Mouse (Mus musculus): ENCODE results near the gene Tns3. TPM values are rescaled to one million over a fixed set of nuclear protein-coding genes. Genes with fewer than 3 reads are reported as not detected.

Tns3 gene
- total and polyA plus RNA-seq, 2 experiments: 12.8 to 15.3 TPM

- TF ChIP-seq CTCF (IDR thresholded peaks at IDR 0.05; ENCODE audit: low read depth, low read length) (no peak), POLR2A (IDR thresholded peaks at IDR 0.05; ENCODE audit: extremely low read depth, insufficient read depth, low read length) (no peak)
- H3K27ac ChIP-seq (replicated peaks; ENCODE audit: insufficient read depth, low read depth, low read length): no peak overlapping the region
- no peak overlapping the region for H3K4me3 ChIP-seq (ENCODE audit: insufficient read depth, low read depth, low read length)
- peaks cover 25% of the 10 kb centered on the region for H3K79me2 ChIP-seq (ENCODE audit: control insufficient read depth, insufficient read depth, low read length)
- WGBS: 91% methylated on average over 6 of the region's 6 CpGs
- peaks cover 14% of the 10 kb centered on the region; the same call in 1 of the 2 replicates for H3K36me3 ChIP-seq (ENCODE audit: control insufficient read depth, insufficient read depth, low read length)
- no peak for DNase-seq (ENCODE audit: extremely low read depth, low read depth, low spot score)
- H3K9ac ChIP-seq (ENCODE audit: low read depth, low read length): no peak overlapping the region
- no peaks in the 10 kb centered on the region for H3K27me3 ChIP-seq (ENCODE audit: control insufficient read depth, insufficient read depth, low read length)
- peaks cover 12% of the 10 kb centered on the region for H3K4me1 ChIP-seq (ENCODE audit: control insufficient read depth, insufficient read depth, low read length)
These were observed 182.8 kb downstream of the Tns3 start for GRCm38 (mm10) chr11:8481529-8481928.

- Histone ChIP-seq H3K36me3 (ENCODE audit: control insufficient read depth, insufficient read depth, low read length) (peaks cover 16% of the 10 kb centered on the region; the same call in 1 of the 2 replicates), H3K27me3 (ENCODE audit: control insufficient read depth, insufficient read depth, low read length) (no peaks in the 10 kb centered on the region), H3K9ac (ENCODE audit: low read depth, low read length) (no peak overlapping the region), H3K4me3 (ENCODE audit: insufficient read depth, low read depth, low read length) (no peak overlapping the region), H3K4me1 (ENCODE audit: control insufficient read depth, insufficient read depth, low read length) (peaks cover 7% of the 10 kb centered on the region), H3K79me2 (ENCODE audit: control insufficient read depth, insufficient read depth, low read length) (peaks cover 21% of the 10 kb centered on the region), H3K27ac (replicated peaks; ENCODE audit: insufficient read depth, low read depth, low read length) (no peak overlapping the region)
- DNase-seq (ENCODE audit: extremely low read depth, low read depth, low spot score): no peak
- TF ChIP-seq CTCF (IDR thresholded peaks at IDR 0.05; ENCODE audit: low read depth, low read length) (no peak), POLR2A (IDR thresholded peaks at IDR 0.05; ENCODE audit: extremely low read depth, insufficient read depth, low read length) (no peak)
- 85% methylated on average over 2 of the region's 2 CpGs for whole genome bisulfite sequencing
These were observed 184.5 kb downstream of the Tns3 start for GRCm38 (mm10) chr11:8479858-8480257.

DNA sequence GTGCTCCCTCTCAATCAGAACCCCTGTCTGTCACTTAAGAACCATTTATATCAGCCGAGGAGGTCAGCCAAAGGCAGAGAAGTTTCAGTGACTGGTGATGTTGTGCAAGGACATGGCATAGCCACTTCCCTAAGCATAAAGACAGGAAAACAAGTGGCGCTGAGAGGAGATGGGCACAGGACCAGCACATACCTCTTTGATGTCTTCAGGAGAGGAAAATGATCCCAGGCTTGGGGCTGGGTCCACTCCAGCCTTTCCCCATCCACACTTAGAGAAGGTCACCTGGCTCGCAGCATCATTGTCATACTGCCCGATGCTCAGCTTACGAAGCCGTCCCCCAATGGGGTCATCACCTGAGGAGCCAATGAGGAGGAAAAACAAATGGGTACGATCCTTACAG lies 185.0 kb downstream of the Tns3 start:
- 97% methylated on average over 7 of the region's 7 CpGs for WGBS
- H3K36me3 ChIP-seq (ENCODE audit: control insufficient read depth, insufficient read depth, low read length): peaks cover 16% of the 10 kb centered on the region; the same call in 1 of the 2 replicates
- H3K9ac ChIP-seq (ENCODE audit: low read depth, low read length): no peak overlapping the region
- peaks cover 20% of the 10 kb centered on the region for H3K79me2 ChIP-seq (ENCODE audit: control insufficient read depth, insufficient read depth, low read length)
- no peak overlapping the region for H3K4me3 ChIP-seq (ENCODE audit: insufficient read depth, low read depth, low read length)
- DNase-seq (ENCODE audit: extremely low read depth, low read depth, low spot score): no peak
- no peak overlapping the region for H3K27ac ChIP-seq (replicated peaks; ENCODE audit: insufficient read depth, low read depth, low read length)
- 0 out of 2 replicates have a peak, but pooled peaks cover 1% of the 10 kb centered on the region for H3K4me1 ChIP-seq (ENCODE audit: control insufficient read depth, insufficient read depth, low read length)
- TF ChIP-seq CTCF (IDR thresholded peaks at IDR 0.05; ENCODE audit: low read depth, low read length) (no peak), POLR2A (IDR thresholded peaks at IDR 0.05; ENCODE audit: extremely low read depth, insufficient read depth, low read length) (no peak)
- H3K27me3 ChIP-seq (ENCODE audit: control insufficient read depth, insufficient read depth, low read length): no peaks in the 10 kb centered on the region

GRCm38 (mm10) chr11:8473616-8474015 lies 190.7 kb downstream of the Tns3 start:
- no peak overlapping the region for H3K9ac ChIP-seq (ENCODE audit: low read depth, low read length)
- no peak for TF ChIP-seq CTCF (IDR thresholded peaks at IDR 0.05; ENCODE audit: low read depth, low read length)
- TF ChIP-seq POLR2A (IDR thresholded peaks at IDR 0.05; ENCODE audit: extremely low read depth, insufficient read depth, low read length): no peak
- H3K27me3 ChIP-seq (ENCODE audit: control insufficient read depth, insufficient read depth, low read length): no peaks in the 10 kb centered on the region
- H3K4me1 ChIP-seq (ENCODE audit: control insufficient read depth, insufficient read depth, low read length): 0 out of 2 replicates have a peak, but pooled peaks cover 2% of the 10 kb centered on the region
- H3K4me3 ChIP-seq (ENCODE audit: insufficient read depth, low read depth, low read length): no peak overlapping the region
- H3K27ac ChIP-seq (replicated peaks; ENCODE audit: insufficient read depth, low read depth, low read length): no peak overlapping the region
- DNase-seq (ENCODE audit: extremely low read depth, low read depth, low spot score): no peak
- no peaks in the 10 kb centered on the region; the same call in 1 of the 2 replicates for H3K79me2 ChIP-seq (ENCODE audit: control insufficient read depth, insufficient read depth, low read length)
- 87% methylated on average over 5 of the region's 5 CpGs for WGBS
- H3K36me3 ChIP-seq (ENCODE audit: control insufficient read depth, insufficient read depth, low read length): peaks cover 18% of the 10 kb centered on the region; the same call in 1 of the 2 replicates

DNA sequence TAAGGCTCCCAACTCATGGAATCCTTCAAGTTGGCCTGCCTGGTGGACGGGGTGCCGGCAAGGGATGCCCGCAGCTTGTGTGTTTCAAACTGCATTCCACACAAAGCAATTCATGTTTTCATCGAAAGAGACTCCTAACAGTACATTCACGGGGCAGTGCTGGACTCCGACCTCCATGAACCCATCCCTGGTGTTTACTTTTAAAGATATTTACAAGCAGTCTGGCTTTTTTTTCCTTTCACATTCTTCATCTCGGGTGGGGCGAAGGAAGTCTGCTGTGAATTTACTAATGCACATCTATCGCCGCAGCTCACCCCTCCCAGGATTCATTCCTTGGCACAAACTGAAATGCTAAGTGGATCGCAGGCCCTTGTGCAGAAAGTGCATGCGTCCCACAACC lies 191.9 kb downstream of the Tns3 start:
- 0 out of 2 replicates have a peak, but pooled peaks cover 2% of the 10 kb centered on the region for H3K4me1 ChIP-seq (ENCODE audit: control insufficient read depth, insufficient read depth, low read length)
- peak; percentile 30 for DNase-seq (ENCODE audit: extremely low read depth, low read depth, low spot score)

DNA sequence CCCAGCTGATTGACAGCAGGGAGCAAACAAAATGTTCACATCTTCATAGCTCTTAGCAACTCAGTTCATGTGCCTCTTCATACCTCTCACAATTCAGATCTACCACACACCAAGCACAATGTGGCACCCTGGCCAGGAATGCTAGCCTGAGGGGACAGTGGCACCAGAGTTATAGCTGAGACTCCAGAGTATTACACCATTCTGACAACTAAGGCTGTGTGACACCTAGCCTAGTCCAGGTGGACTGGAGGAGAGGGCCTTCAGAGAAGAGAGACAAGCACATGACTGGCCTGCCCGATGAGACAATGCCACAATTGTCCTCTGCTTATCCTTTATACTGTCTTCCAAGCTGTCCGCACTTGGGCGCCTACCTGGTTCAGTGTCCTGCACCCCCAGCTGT lies 192.8 kb downstream of the Tns3 start:
- WGBS: 92% methylated on average over 3 of the region's 3 CpGs
- H3K27ac ChIP-seq (replicated peaks; ENCODE audit: insufficient read depth, low read depth, low read length): no peak overlapping the region
- H3K4me3 ChIP-seq (ENCODE audit: insufficient read depth, low read depth, low read length): no peak overlapping the region
- no peaks in the 10 kb centered on the region for H3K27me3 ChIP-seq (ENCODE audit: control insufficient read depth, insufficient read depth, low read length)
- H3K4me1 ChIP-seq (ENCODE audit: control insufficient read depth, insufficient read depth, low read length): 0 out of 2 replicates have a peak, but pooled peaks cover 2% of the 10 kb centered on the region
- no peak overlapping the region for H3K9ac ChIP-seq (ENCODE audit: low read depth, low read length)
- peaks cover 4% of the 10 kb centered on the region; the same call in 1 of the 2 replicates for H3K36me3 ChIP-seq (ENCODE audit: control insufficient read depth, insufficient read depth, low read length)
- DNase-seq (ENCODE audit: extremely low read depth, low read depth, low spot score): no peak
- TF ChIP-seq POLR2A (IDR thresholded peaks at IDR 0.05; ENCODE audit: extremely low read depth, insufficient read depth, low read length): no peak
- TF ChIP-seq CTCF (IDR thresholded peaks at IDR 0.05; ENCODE audit: low read depth, low read length): no peak
- peaks cover 5% of the 10 kb centered on the region; the same call in 1 of the 2 replicates for H3K79me2 ChIP-seq (ENCODE audit: control insufficient read depth, insufficient read depth, low read length)

More for the DNA sequence above, 191.9 kb downstream of the Tns3 start:
- Histone ChIP-seq H3K9ac (ENCODE audit: low read depth, low read length) (no peak overlapping the region), H3K27ac (replicated peaks; ENCODE audit: insufficient read depth, low read depth, low read length) (no peak overlapping the region; the same call in 1 of the 2 replicates), H3K27me3 (ENCODE audit: control insufficient read depth, insufficient read depth, low read length) (no peaks in the 10 kb centered on the region), H3K36me3 (ENCODE audit: control insufficient read depth, insufficient read depth, low read length) (peaks cover 8% of the 10 kb centered on the region; the same call in 1 of the 2 replicates), H3K79me2 (ENCODE audit: control insufficient read depth, insufficient read depth, low read length) (no peaks in the 10 kb centered on the region; the same call in 1 of the 2 replicates), H3K4me3 (ENCODE audit: insufficient read depth, low read depth, low read length) (no peak overlapping the region)
- 44% methylated on average over 12 of the region's 12 CpGs for WGBS
- TF ChIP-seq POLR2A (IDR thresholded peaks at IDR 0.05; ENCODE audit: extremely low read depth, insufficient read depth, low read length): no peak
